8 mouse cellular contexts compared by ENCODE assay signal in the genomic region with DNA sequence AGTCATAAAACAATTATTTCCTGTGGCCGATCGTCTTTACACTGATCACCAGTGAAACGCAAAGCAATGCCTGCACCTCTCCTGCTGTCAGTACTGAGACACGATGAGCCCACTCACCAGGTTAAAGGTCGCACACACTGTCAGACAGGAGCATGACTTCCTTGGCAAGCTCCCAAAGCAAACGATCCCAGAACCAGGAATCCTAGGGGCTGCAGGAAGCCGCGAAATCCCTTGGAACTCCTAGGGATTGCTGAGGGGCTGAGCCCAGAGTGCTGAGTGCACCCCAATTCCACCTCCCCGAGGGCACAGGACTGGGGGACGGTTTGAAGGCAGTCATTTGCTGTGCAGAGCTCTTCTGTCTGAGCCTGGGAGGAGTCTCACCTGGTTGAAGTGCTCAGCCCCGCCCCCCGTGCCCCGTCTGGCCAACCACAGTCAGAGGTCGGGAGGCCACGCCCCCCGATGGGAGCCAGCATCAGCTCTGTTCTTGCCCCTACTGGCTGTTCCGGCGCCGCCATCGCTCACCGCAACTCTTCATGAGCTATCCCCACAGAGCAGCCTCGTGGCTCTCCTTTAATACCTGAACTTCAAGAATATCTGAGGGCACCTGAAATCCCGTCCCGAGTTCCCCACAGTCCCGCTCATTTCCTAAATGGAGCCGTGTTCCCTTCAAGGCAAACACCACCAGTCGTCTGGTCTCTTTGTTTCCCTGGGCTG. TPM values are rescaled to one million over a fixed set of nuclear protein-coding genes. Genes with fewer than 3 reads are reported as not detected.
DNase-seq lines count a peak whose midpoint lies in the region; ATAC-seq lines count a peak whose summit lies in the region.

No protein-coding gene starts in this region.

- H3K4me3 ChIP-seq in forebrain, embryonic 12.5 days (replicated peaks): peak overlapping the region; percentile 36
- peak overlapping the region; percentile 39 for H3K4me3 ChIP-seq in intestine, embryonic 14.5 days (ENCODE audit: low read depth, low read length)
- peak overlapping the region; percentile 53 for H3K4me3 ChIP-seq in liver, embryonic 16.5 days (ENCODE audit: low read depth, low read length)
- peak overlapping the region; percentile 32 for H3K4me3 ChIP-seq in neural tube, embryonic 12.5 days

- peak; percentile 68 for ATAC-seq in forebrain, embryonic 12.5 days (ENCODE audit: low FRiP score)
- peak; percentile 87 for ATAC-seq in intestine, embryonic 14.5 days (replicated peaks; ENCODE audit: low FRiP score, low TSS enrichment, low read depth)
- peak; percentile 95 for ATAC-seq in liver, embryonic 16.5 days (ENCODE audit: low read depth)
- peak; percentile 54; the same call in 1 of the 2 replicates for ATAC-seq in neural tube, embryonic 12.5 days (ENCODE audit: low FRiP score, low read depth)

- 10% methylated on average over 27 of the region's 27 CpGs for WGBS in forebrain, embryonic 12.5 days
- WGBS in intestine, embryonic 14.5 days: 7% methylated on average over 27 of the region's 27 CpGs
- WGBS in liver, embryonic 16.5 days (ENCODE audit: insufficient replicate concordance): 10% methylated on average over 26 of the region's 27 CpGs
- WGBS in neural tube, embryonic 12.5 days: 9% methylated on average over 27 of the region's 27 CpGs

- 0 out of 2 replicates have a peak overlapping the region, but pooled peaks have one; percentile 32 for H3K27ac ChIP-seq in forebrain, embryonic 12.5 days
- no peak overlapping the region for H3K27ac ChIP-seq in intestine, embryonic 14.5 days (ENCODE audit: low read depth)
- H3K27ac ChIP-seq in liver, embryonic 16.5 days (ENCODE audit: low read length): peak overlapping the region; percentile 80
- peak overlapping the region; percentile 26; the same call in 1 of the 2 replicates for H3K27ac ChIP-seq in neural tube, embryonic 12.5 days

- peaks cover 8% of the 10 kb centered on the region; the same call in 1 of the 2 replicates for H3K36me3 ChIP-seq in forebrain, embryonic 12.5 days (replicated peaks)
- no peaks in the 10 kb centered on the region; the same call in 1 of the 2 replicates for H3K36me3 ChIP-seq in intestine, embryonic 14.5 days (ENCODE audit: control insufficient read depth, insufficient read depth, low read length)
- H3K36me3 ChIP-seq in liver, embryonic 16.5 days (ENCODE audit: control insufficient read depth, insufficient read depth): no peaks in the 10 kb centered on the region
- 0 out of 2 replicates have a peak, but pooled peaks cover 5% of the 10 kb centered on the region for H3K36me3 ChIP-seq in neural tube, embryonic 12.5 days

- H3K4me1 ChIP-seq in forebrain, embryonic 12.5 days: peaks cover 8% of the 10 kb centered on the region
- H3K4me1 ChIP-seq in intestine, embryonic 14.5 days (replicated peaks; ENCODE audit: control insufficient read depth, insufficient read depth, low read length): no peaks in the 10 kb centered on the region
- peaks cover 8% of the 10 kb centered on the region for H3K4me1 ChIP-seq in liver, embryonic 16.5 days (ENCODE audit: control insufficient read depth, low read depth, low read length)
- H3K4me1 ChIP-seq in neural tube, embryonic 12.5 days: 0 out of 2 replicates have a peak, but pooled peaks cover 6% of the 10 kb centered on the region

- H3K9me3 ChIP-seq in forebrain, embryonic 12.5 days: no peaks in the 10 kb centered on the region
- no peaks in the 10 kb centered on the region for H3K9me3 ChIP-seq in intestine, embryonic 14.5 days (ENCODE audit: control insufficient read depth, low read length)
- no peaks in the 10 kb centered on the region for H3K9me3 ChIP-seq in liver, embryonic 16.5 days (replicated peaks; ENCODE audit: control insufficient read depth, low read length)
- no peaks in the 10 kb centered on the region for H3K9me3 ChIP-seq in neural tube, embryonic 12.5 days

- H3K27me3 ChIP-seq in forebrain, embryonic 12.5 days: no peaks in the 10 kb centered on the region
- H3K27me3 ChIP-seq in intestine, embryonic 14.5 days (replicated peaks; ENCODE audit: control insufficient read depth, insufficient read depth, low read length): no peaks in the 10 kb centered on the region
- no peaks in the 10 kb centered on the region for H3K27me3 ChIP-seq in liver, embryonic 16.5 days (ENCODE audit: control insufficient read depth, insufficient read depth, low read depth, low read length)
- H3K27me3 ChIP-seq in neural tube, embryonic 12.5 days (replicated peaks): no peaks in the 10 kb centered on the region

- DNase-seq in heart, adult 11 months: peak; percentile 94
- DNase-seq in heart, postnatal 25 days (ENCODE audit: low spot score): no peak
- peak; percentile 94 for DNase-seq in c-Kit-positive CD71-positive TER-119-positive erythroid progenitor cells, embryonic 14.5 days (ENCODE audit: low spot score)
- DNase-seq in intestine, embryonic 14.5 days (ENCODE audit: low spot score): peak; percentile 88
- peak; percentile 92 for DNase-seq in thymus, postnatal 14 days

- intact Hi-C loops in heart, postnatal 25 days (cut with DNase I): no loop called here

- H3K4me2 ChIP-seq in forebrain, embryonic 12.5 days: peak overlapping the region; percentile 56
- H3K4me2 ChIP-seq in intestine, embryonic 14.5 days (ENCODE audit: low read length): peak overlapping the region; percentile 50
- peak overlapping the region; percentile 66 for H3K4me2 ChIP-seq in liver, embryonic 16.5 days (ENCODE audit: low read depth, low read length)
- H3K4me2 ChIP-seq in neural tube, embryonic 12.5 days (replicated peaks): peak overlapping the region; percentile 67

- H3K9ac ChIP-seq in forebrain, embryonic 12.5 days: peak overlapping the region; percentile 55
- H3K9ac ChIP-seq in intestine, embryonic 14.5 days (ENCODE audit: low read length): peak overlapping the region; percentile 47; the same call in 1 of the 2 replicates
- peak overlapping the region; percentile 46 for H3K9ac ChIP-seq in liver, embryonic 16.5 days (ENCODE audit: low read depth, low read length)
- H3K9ac ChIP-seq in neural tube, embryonic 12.5 days: peak overlapping the region; percentile 49

RNA-seq across cellular contexts. Expression of a gene that starts 2.9 kb away (rescaled TPM):
- total RNA-seq in heart, postnatal 25 days (2021): 1 to 10 TPM; 5.1 to 5.7 TPM
- polyA plus RNA-seq in forebrain, embryonic 12.5 days (2016; fragmentation: Nextera tagmentation; extraction: Ambion mirVana): 160 and 163 TPM in 2 replicates
- 94.3 and 103 TPM in 2 replicates for polyA plus RNA-seq in intestine, embryonic 14.5 days (2014; fragmentation: Nextera tagmentation; extraction: Ambion mirVana)
- 19.4 and 22.7 TPM in 2 replicates for polyA plus RNA-seq in liver, embryonic 16.5 days (2015; fragmentation: Nextera tagmentation; extraction: Ambion mirVana)
- 190 and 192 TPM in 2 replicates for polyA plus RNA-seq in neural tube, embryonic 12.5 days (2016; fragmentation: Nextera tagmentation; extraction: Ambion mirVana)

RNA-seq across cellular contexts. Expression of a gene that starts 27.3 kb away (rescaled TPM):
- total RNA-seq in heart, postnatal 25 days (2021): not detected
- not detected in 2 replicates for polyA plus RNA-seq in forebrain, embryonic 12.5 days (2016; fragmentation: Nextera tagmentation; extraction: Ambion mirVana)
- polyA plus RNA-seq in intestine, embryonic 14.5 days (2014; fragmentation: Nextera tagmentation; extraction: Ambion mirVana): 0.08 TPM in 1 of 2 replicates, not detected in the other
- not detected in 2 replicates for polyA plus RNA-seq in liver, embryonic 16.5 days (2015; fragmentation: Nextera tagmentation; extraction: Ambion mirVana)
- polyA plus RNA-seq in neural tube, embryonic 12.5 days (2016; fragmentation: Nextera tagmentation; extraction: Ambion mirVana): not detected in 2 replicates

RNA-seq across cellular contexts. Expression of a gene that starts 32.3 kb away (rescaled TPM):
- not detected for total RNA-seq in heart, postnatal 25 days (2021)
- 0.54 and 0.61 TPM in 2 replicates for polyA plus RNA-seq in forebrain, embryonic 12.5 days (2016; fragmentation: Nextera tagmentation; extraction: Ambion mirVana)
- polyA plus RNA-seq in intestine, embryonic 14.5 days (2014; fragmentation: Nextera tagmentation; extraction: Ambion mirVana): 0.13 and 0.38 TPM in 2 replicates
- 0.02 TPM in 1 of 2 replicates, not detected in the other for polyA plus RNA-seq in liver, embryonic 16.5 days (2015; fragmentation: Nextera tagmentation; extraction: Ambion mirVana)
- polyA plus RNA-seq in neural tube, embryonic 12.5 days (2016; fragmentation: Nextera tagmentation; extraction: Ambion mirVana): 0.45 and 0.71 TPM in 2 replicates

RNA-seq across cellular contexts. Expression of a gene that starts 50.8 kb away (rescaled TPM):
- total RNA-seq in heart, postnatal 25 days (2021): 10 to 100 TPM; 29.1 to 37.9 TPM
- polyA plus RNA-seq in forebrain, embryonic 12.5 days (2016; fragmentation: Nextera tagmentation; extraction: Ambion mirVana): 43.0 and 50.4 TPM in 2 replicates
- 35.6 and 37.2 TPM in 2 replicates for polyA plus RNA-seq in intestine, embryonic 14.5 days (2014; fragmentation: Nextera tagmentation; extraction: Ambion mirVana)
- 15.4 and 16.1 TPM in 2 replicates for polyA plus RNA-seq in liver, embryonic 16.5 days (2015; fragmentation: Nextera tagmentation; extraction: Ambion mirVana)
- 53.9 and 57.2 TPM in 2 replicates for polyA plus RNA-seq in neural tube, embryonic 12.5 days (2016; fragmentation: Nextera tagmentation; extraction: Ambion mirVana)

RNA-seq across cellular contexts. Expression of a gene that starts 51.7 kb away (rescaled TPM):
- 10 to 100 TPM; 31.3 to 35.2 TPM for total RNA-seq in heart, postnatal 25 days (2021)
- 60.4 and 61.1 TPM in 2 replicates for polyA plus RNA-seq in forebrain, embryonic 12.5 days (2016; fragmentation: Nextera tagmentation; extraction: Ambion mirVana)
- 50.1 and 65.4 TPM in 2 replicates for polyA plus RNA-seq in intestine, embryonic 14.5 days (2014; fragmentation: Nextera tagmentation; extraction: Ambion mirVana)
- polyA plus RNA-seq in liver, embryonic 16.5 days (2015; fragmentation: Nextera tagmentation; extraction: Ambion mirVana): 10.0 and 11.8 TPM in 2 replicates
- 76.4 and 89.3 TPM in 2 replicates for polyA plus RNA-seq in neural tube, embryonic 12.5 days (2016; fragmentation: Nextera tagmentation; extraction: Ambion mirVana)
